Mouse (Mus musculus) heart, embryonic 16.5 days (tissue): ENCODE results near the gene Chl1. TPM values are rescaled to one million over a fixed set of nuclear protein-coding genes. Genes with fewer than 3 reads are reported as not detected.

Source experiments
- ATAC-seq: fragments of 200-750 bp; cut with Nextera tagmentation; replicated peaks from 2 replicates; pipeline ENCODE4 v1.8.0; 2017; ENCODE audit warnings: moderate number of reproducible peaks; ENCODE audit not compliant: insufficient read depth, low FRiP score; ENCODE audit errors: extremely low read depth
- H3K27ac ChIP-seq: fragments of 300-500 bp; sonication (generic); 2 replicates; pipeline ENCODE4 v1.5.1; 2014; ENCODE audit warnings: mild to moderate bottlenecking, low read length, control low read depth, moderate library complexity
- H3K27me3 ChIP-seq: fragments of 300-500 bp; sonication (generic); 2 replicates; pipeline ENCODE4 v1.6.1; 2014; ENCODE audit warnings: low read length, mixed read lengths; ENCODE audit not compliant: control insufficient read depth, insufficient read depth
- H3K36me3 ChIP-seq: fragments of 300-500 bp; sonication (generic); 2 replicates; pipeline ENCODE4 v1.6.1; 2014; ENCODE audit not compliant: control insufficient read depth, insufficient read depth
- H3K4me1 ChIP-seq: fragments of 300-500 bp; sonication (generic); 2 replicates; pipeline ENCODE4 v1.6.1; 2014; ENCODE audit warnings: low read length, mixed read lengths; ENCODE audit not compliant: control insufficient read depth, insufficient read depth
- H3K4me2 ChIP-seq: fragments of 300-500 bp; sonication (generic); 2 replicates; pipeline ENCODE4 v1.6.1; 2014; ENCODE audit warnings: low read depth, mild to moderate bottlenecking, control low read depth, low read length
- H3K4me3 ChIP-seq: fragments of 300-500 bp; sonication (generic); 2 replicates; pipeline ENCODE4 v1.5.1; 2014; ENCODE audit warnings: mild to moderate bottlenecking, control low read depth, low read length
- H3K9ac ChIP-seq: fragments of 300-500 bp; sonication (generic); 2 replicates; pipeline ENCODE4 v1.6.1; 2014; ENCODE audit warnings: low read length, control low read depth
- H3K9me3 ChIP-seq: fragments of 300-500 bp; sonication (generic); replicated peaks from 2 replicates; pipeline ENCODE4 v1.6.1; 2016; ENCODE audit warnings: low read length; ENCODE audit not compliant: control insufficient read depth
- WGBS: fragments of 180-500 bp; shearing (Covaris S2); extraction: QIAGEN DNeasy Blood & Tissue Kit; methylation state at CpG from one replicate; pipeline ENCODE4 v1.1.7; 2014; 5-methylcytosine and 5-hydroxymethylcytosine counted together
- polyA plus RNA-seq: library from polyadenylated mRNA; unstranded; fragments of >200 nt; fragmentation: Nextera tagmentation; extraction: Ambion mirVana; gene quantifications from 2 replicates; pipeline ENCODE4 v1.2.1, GENCODE M21; 2015

The Chl1 gene
- polyA plus RNA-seq, result 0.12 and 0.13 TPM in 2 replicates

DNA sequence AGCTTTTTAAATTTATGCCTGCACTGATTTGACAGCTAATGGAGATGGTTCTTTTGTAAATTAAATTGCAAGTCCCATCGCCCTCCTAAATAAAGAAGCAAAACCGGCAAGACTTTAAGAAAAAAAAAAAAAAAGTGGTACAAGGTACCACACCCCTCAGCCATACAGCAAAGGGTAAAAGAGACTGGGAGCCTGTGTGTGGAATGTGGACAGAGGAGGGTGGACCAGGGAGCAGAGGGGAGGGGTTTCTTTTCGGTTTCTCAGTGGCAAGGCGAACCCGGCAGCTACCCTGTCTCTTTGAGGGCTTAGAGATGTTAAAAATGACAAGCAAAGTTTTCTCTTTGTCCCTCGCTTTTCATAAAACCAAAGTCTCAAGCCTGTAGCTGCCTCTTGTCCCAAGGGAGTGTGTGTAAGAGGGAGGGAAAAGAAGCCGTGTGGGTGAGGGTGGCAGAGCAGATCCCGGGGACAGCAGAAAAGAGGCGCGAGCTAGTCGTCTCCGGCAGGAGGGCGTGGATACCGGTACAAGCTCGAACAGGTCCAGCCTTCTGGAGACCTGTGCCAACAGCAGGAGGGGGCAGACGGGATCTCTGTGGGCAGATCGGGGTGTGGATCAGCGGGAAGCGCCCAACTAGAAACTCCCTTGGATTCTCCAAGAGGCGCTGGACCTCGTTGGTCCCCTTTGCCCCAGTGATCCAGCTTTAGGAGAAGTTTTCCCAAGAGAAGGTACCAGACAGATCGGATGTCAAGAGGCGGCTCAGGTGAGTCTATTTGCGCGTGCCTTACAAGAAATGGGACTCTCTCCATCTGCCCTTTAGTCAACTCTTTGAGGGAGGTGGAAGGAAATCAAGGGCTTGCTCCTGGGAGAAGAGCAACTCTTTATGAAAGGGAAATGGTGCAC lies at the start of gene Chl1:
Gene Chl1 (plus strand): TSS at position 195 of the 898 bp plus-strand sequence.
- H3K4me1 ChIP-seq, result 0 out of 2 replicates have a peak, but pooled peaks cover 2% of the 10 kb centered on the region
- 3% methylated on average over 25 of the region's 25 CpGs for WGBS
- peak within 1 kb of the TSS; percentile 37 for H3K4me3 ChIP-seq
- H3K9me3 ChIP-seq, result no peaks in the 10 kb centered on the region
- peaks cover 33% of the 10 kb centered on the region for H3K27me3 ChIP-seq
- H3K36me3 ChIP-seq, result no peaks in the 10 kb centered on the region
- no peak within 1 kb of the TSS for H3K27ac ChIP-seq
- no peak for ATAC-seq
- peak within 1 kb of the TSS; percentile 57 for H3K4me2 ChIP-seq
- H3K9ac ChIP-seq, result no peak within 1 kb of the TSS

DNA sequence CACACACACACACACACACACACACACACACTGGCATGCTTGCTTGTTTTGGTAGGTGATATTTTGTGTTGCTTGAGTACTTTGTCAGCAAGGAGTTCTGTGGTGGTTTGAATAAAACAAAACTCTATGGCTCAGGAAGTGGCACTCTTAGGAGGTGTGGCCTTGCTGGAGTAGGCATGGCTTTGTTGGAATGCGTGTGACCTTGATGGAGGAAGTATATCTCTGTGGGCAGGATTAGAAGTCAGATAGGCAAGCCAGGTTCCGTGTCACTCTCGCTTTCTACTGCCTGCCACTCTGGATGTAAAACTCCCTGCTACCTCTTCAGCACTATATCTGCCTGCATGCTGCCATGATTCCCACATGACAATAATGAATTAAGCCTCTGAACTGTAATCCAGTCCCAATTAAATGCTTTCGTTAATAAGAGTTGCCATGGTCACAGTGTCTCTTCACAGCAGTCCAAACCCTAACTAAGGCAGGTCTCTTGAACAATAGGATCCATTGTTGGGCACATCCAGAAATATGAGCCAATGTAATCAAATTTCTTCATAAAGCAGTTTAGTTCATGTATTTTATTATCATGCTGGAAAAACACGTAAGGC lies 44.8 kb upstream of the Chl1 start:
- Histone ChIP-seq H3K27me3 (no peaks in the 10 kb centered on the region), H3K36me3 (no peaks in the 10 kb centered on the region), H3K4me3 (no peak overlapping the region), H3K9ac (no peak overlapping the region), H3K9me3 (no peaks in the 10 kb centered on the region), H3K4me2 (no peak overlapping the region), H3K4me1 (no peaks in the 10 kb centered on the region; the same call in 1 of the 2 replicates), H3K27ac (no peak overlapping the region)
- WGBS, result 49% methylated on average over 5 of the region's 5 CpGs
- ATAC-seq, result no peak

DNA sequence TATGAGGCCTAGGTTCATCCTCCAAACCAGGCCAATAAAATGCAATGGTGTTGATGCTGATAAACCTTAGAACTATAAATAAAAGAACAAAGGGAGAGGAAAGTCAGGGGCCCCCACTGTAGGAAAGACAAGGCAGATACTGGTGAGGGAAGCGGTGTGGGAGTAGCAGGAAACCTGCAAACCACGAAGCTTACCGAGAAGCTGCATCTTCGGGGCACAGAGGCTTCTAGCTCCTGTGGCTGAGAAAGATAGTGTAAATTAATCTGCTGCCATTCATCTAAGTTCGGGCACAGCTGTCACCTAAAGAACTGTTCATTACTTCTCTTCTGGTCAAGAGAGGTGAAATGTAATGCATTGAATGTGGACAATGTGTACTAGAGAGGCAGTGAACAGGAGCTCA lies 37.1 kb upstream of the Chl1 start:
- no peak for ATAC-seq
- Histone ChIP-seq H3K27ac (no peak overlapping the region), H3K27me3 (no peaks in the 10 kb centered on the region), H3K4me2 (no peak overlapping the region), H3K4me3 (no peak overlapping the region), H3K36me3 (no peaks in the 10 kb centered on the region), H3K9ac (no peak overlapping the region), H3K4me1 (no peaks in the 10 kb centered on the region), H3K9me3 (no peaks in the 10 kb centered on the region)
- WGBS, result 40% methylated on average over 5 of the region's 5 CpGs

DNA sequence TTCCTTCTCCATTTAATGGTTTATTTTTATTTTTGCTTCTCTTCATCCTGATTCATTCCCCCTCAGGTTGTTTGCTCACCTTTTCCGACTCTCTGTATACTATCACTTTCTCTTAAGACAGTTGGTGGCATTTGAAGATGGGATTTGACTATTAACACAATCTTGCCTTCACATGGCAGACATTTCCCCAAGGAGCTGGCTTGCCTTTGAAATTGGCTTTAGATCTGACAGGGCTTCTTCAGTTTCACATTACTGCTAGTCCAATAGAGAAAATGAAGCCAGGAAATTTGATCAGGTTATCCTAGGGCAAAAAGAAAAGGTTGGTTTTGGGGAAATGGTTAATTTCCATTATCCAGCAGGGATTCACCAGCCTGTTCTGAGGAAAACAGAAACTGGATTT lies 23.2 kb upstream of the Chl1 start:
- Histone ChIP-seq H3K4me3 (no peak overlapping the region), H3K27me3 (no peaks in the 10 kb centered on the region), H3K4me1 (no peaks in the 10 kb centered on the region), H3K36me3 (no peaks in the 10 kb centered on the region), H3K4me2 (no peak overlapping the region), H3K27ac (no peak overlapping the region), H3K9ac (no peak overlapping the region), H3K9me3 (no peaks in the 10 kb centered on the region)
- no peak for ATAC-seq
- 80% methylated on average over 1 of the region's 1 CpGs for WGBS

DNA sequence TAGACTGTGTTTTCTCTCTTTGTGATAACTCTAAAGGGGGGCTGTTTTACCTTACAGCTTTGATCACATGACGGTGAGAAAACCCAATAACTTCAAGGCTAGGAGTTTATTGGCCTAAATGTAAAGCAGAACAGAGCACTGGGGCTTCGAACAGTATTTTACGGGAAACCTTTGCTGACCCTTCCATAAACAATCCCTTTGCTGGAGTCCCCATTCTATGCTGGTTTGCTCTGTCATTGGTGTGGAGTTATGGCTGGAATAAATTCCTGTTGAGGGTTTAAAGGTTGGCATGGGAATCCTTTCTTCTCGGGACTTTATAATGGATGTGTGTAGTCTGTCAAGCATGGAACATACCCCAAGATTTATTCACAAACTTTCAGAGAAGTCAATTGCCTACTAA lies 12.0 kb upstream of the Chl1 start:
- H3K4me3 ChIP-seq, result no peak overlapping the region
- WGBS, result 81% methylated on average over 4 of the region's 4 CpGs
- no peaks in the 10 kb centered on the region for H3K4me1 ChIP-seq
- H3K27ac ChIP-seq, result no peak overlapping the region
- H3K4me2 ChIP-seq, result no peak overlapping the region
- no peak overlapping the region for H3K9ac ChIP-seq
- no peaks in the 10 kb centered on the region for H3K36me3 ChIP-seq
- no peaks in the 10 kb centered on the region for H3K27me3 ChIP-seq
- ATAC-seq, result no peak
- H3K9me3 ChIP-seq, result no peaks in the 10 kb centered on the region

DNA sequence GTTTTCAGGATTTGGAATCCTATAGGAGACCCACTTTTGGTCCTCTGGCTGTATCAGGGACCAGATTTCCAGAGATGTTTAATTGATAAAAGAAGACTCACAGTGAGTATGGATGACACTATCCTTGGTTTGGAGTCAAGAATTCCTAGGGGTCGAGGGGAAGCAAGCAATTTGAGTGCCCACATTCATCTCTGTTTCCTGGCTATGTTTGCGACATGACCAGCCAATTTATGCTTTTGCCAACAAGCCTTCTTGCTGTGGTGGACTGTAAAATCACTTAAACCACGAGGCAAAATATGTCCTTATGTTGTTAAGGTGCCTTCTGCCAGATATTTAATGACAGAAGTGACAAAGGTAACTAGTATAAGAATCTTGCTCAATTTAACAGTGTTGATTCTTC lies 6.3 kb upstream of the Chl1 start:
- ATAC-seq, result no peak

DNA sequence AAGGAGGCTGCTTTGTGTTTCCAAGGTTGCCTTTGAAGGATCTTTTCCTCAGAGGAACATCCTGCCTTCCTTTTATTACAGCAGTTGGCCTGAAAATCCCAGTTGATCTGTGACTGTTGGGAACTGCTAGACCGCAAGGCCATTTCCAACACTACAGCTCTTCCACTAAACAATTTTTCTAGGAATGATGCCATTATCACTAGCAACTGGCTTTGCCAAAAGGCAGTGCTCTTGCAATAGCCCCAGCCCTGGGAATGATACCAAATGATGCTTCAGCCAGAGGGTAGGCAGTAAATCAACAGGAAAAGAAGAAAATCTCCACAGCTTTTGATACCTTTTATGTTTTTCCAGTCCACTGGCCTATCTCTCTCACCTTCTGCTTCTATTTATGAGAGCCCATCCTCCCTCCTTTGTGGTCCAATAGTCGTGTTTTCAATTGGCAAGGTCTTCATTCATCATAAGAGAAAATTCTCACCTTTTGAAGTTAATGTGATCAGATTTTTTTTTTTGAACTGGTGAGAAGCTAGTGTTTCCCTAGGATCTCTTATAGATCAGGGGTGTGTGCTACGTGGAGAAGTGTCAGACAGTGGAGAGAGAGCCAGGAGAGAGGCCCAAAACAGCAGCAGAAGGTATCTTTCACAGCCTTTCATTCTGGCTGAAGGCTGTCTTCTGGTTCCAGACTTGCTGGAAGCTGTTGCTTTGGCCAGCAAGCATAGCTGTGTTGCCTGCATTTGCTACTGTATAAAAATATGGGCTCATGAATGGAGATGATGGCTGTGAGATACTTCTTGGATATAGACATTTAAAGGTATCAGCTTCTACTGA lies 2.4 kb upstream of the Chl1 start:
- Histone ChIP-seq H3K27ac (no peak overlapping the region), H3K4me2 (no peak overlapping the region), H3K9ac (no peak overlapping the region), H3K4me1 (0 out of 2 replicates have a peak, but pooled peaks cover 2% of the 10 kb centered on the region), H3K27me3 (peaks cover 28% of the 10 kb centered on the region), H3K36me3 (no peaks in the 10 kb centered on the region), H3K4me3 (no peak overlapping the region), H3K9me3 (no peaks in the 10 kb centered on the region)
- no peak for ATAC-seq
- 56% methylated on average over 3 of the region's 3 CpGs for WGBS

More for the DNA sequence above, 6.3 kb upstream of the Chl1 start:
- no peaks in the 10 kb centered on the region for H3K36me3 ChIP-seq
- WGBS, result 42% methylated on average over 3 of the region's 3 CpGs
- H3K4me1 ChIP-seq, result no peaks in the 10 kb centered on the region
- no peak overlapping the region for H3K4me3 ChIP-seq
- no peak overlapping the region for H3K9ac ChIP-seq
- H3K27ac ChIP-seq, result no peak overlapping the region
- no peaks in the 10 kb centered on the region for H3K27me3 ChIP-seq
- H3K4me2 ChIP-seq, result no peak overlapping the region
- no peaks in the 10 kb centered on the region for H3K9me3 ChIP-seq

DNA sequence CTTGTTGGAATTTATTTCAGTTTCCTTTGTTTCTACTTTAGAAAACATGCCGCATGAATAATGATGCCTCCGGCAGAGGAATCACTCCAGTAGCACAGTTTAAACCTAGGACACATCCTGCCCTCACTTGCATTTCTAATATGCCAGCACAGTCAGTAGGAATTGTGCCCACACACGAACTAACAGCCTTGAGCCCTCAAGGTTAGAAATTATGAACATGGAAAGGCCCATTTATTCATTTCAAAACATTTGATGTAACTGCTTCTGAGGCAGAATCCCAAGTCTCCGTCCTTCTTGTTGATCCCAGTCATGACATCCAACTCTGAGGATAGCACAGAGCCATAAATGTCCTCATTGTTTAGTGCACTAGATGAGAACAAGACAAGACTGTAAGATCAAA lies 790 bp upstream of the Chl1 start:
- Histone ChIP-seq H3K9ac (no peak overlapping the region), H3K36me3 (no peaks in the 10 kb centered on the region), H3K9me3 (no peaks in the 10 kb centered on the region), H3K4me3 (no peak overlapping the region), H3K27me3 (peaks cover 33% of the 10 kb centered on the region), H3K27ac (no peak overlapping the region), H3K4me2 (no peak overlapping the region), H3K4me1 (0 out of 2 replicates have a peak, but pooled peaks cover 2% of the 10 kb centered on the region)
- WGBS, result 68% methylated on average over 4 of the region's 4 CpGs
- ATAC-seq, result no peak
